Mouse (Mus musculus) limb, embryonic 12.5 days (tissue): ENCODE measurements around the gene Scgb3a1. TPM values are rescaled to one million over a fixed set of nuclear protein-coding genes. Genes with fewer than 3 reads are reported as not detected.

Source experiments
- ATAC-seq: fragments of 200-750 bp; cut with Nextera tagmentation; 2 replicates; pipeline ENCODE4 v1.8.0; 2017; ENCODE audit warnings: low read depth, moderate TSS enrichment; ENCODE audit not compliant: insufficient number of reproducible peaks, insufficient read depth, low FRiP score, low TSS enrichment
- H3K27ac ChIP-seq: fragments of 300-500 bp; sonication (generic); 2 replicates; pipeline ENCODE4 v1.5.1; 2016; ENCODE audit warnings: mild to moderate bottlenecking, moderate library complexity
- H3K27me3 ChIP-seq: fragments of 300-500 bp; sonication (generic); 2 replicates; pipeline ENCODE4 v1.6.1; 2016; ENCODE audit warnings: mild to moderate bottlenecking, moderate library complexity
- H3K36me3 ChIP-seq: fragments of 300-500 bp; sonication (generic); 2 replicates; pipeline ENCODE4 v1.6.1; 2016; ENCODE audit warnings: mild to moderate bottlenecking, moderate library complexity
- H3K4me1 ChIP-seq: fragments of 300-500 bp; sonication (generic); replicated peaks from 2 replicates; pipeline ENCODE4 v1.6.1; 2016
- H3K4me2 ChIP-seq: fragments of 300-500 bp; sonication (generic); 2 replicates; pipeline ENCODE4 v1.6.1; 2016; ENCODE audit warnings: mild to moderate bottlenecking, moderate library complexity
- H3K4me3 ChIP-seq: fragments of 300-500 bp; sonication (generic); replicated peaks from 2 replicates; pipeline ENCODE4 v1.5.1; 2016; ENCODE audit warnings: mild to moderate bottlenecking
- H3K9ac ChIP-seq: fragments of 300-500 bp; sonication (generic); replicated peaks from 2 replicates; pipeline ENCODE4 v1.6.1; 2016; ENCODE audit warnings: mild to moderate bottlenecking, moderate library complexity
- H3K9me3 ChIP-seq: fragments of 300-500 bp; sonication (generic); 2 replicates; pipeline ENCODE4 v1.6.1; 2016; ENCODE audit warnings: mild to moderate bottlenecking, moderate library complexity
- WGBS: fragments of 180-500 bp; shearing (Covaris S2); methylation state at CpG from one replicate; pipeline ENCODE4 v1.1.7; 2016; 5-methylcytosine and 5-hydroxymethylcytosine counted together
- polyA plus RNA-seq: library from polyadenylated mRNA; unstranded; fragments of >200 nt; fragmentation: Nextera tagmentation; extraction: Ambion mirVana; gene quantifications from 2 replicates; pipeline ENCODE4 v1.2.1, GENCODE M21; 2016

Scgb3a1 gene
- polyA plus RNA-seq, 1 experiment from 2014 or later = not detected

GRCm38 (mm10) chr11:49658791-49659469 is 4.5 kb upstream of the Scgb3a1 start:
- no peak for ATAC-seq
- H3K4me3 ChIP-seq = no peak overlapping the region
- H3K4me2 ChIP-seq = no peak overlapping the region
- no peak overlapping the region for H3K27ac ChIP-seq
- H3K4me1 ChIP-seq = no peaks in the 10 kb centered on the region
- 73% methylated on average over 10 of the region's 10 CpGs for WGBS
- H3K9me3 ChIP-seq = 0 out of 2 replicates have a peak, but pooled peaks cover 4% of the 10 kb centered on the region
- H3K27me3 ChIP-seq = no peaks in the 10 kb centered on the region
- H3K9ac ChIP-seq = no peak overlapping the region
- no peaks in the 10 kb centered on the region for H3K36me3 ChIP-seq

DNA sequence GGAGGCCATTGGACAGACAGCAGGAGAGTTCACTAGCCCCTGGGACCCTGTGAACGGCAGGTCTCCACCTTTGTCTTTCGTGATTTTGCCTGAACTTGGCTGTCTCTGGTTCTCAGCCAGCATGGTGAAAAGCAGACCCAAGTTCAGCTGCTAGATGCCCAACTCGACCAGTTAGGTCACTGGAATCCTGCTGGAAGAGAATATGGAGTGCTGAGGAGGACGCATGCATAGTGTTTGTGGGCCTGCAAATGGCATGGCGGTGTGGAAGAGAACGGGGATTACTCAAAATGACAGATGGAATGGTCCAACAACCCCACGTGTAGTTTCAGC is 4.0 kb upstream of the Scgb3a1 start:
- no peak overlapping the region for H3K27ac ChIP-seq
- ATAC-seq = no peak
- H3K4me1 ChIP-seq = no peaks in the 10 kb centered on the region
- 0 out of 2 replicates have a peak, but pooled peaks cover under 1% of the 10 kb centered on the region for H3K9me3 ChIP-seq
- no peaks in the 10 kb centered on the region for H3K27me3 ChIP-seq
- WGBS = 71% methylated on average over 7 of the region's 7 CpGs
- H3K4me3 ChIP-seq = no peak overlapping the region
- H3K4me2 ChIP-seq = no peak overlapping the region
- no peak overlapping the region for H3K9ac ChIP-seq
- no peaks in the 10 kb centered on the region for H3K36me3 ChIP-seq

- no peak overlapping the region for H3K9ac ChIP-seq
- H3K27ac ChIP-seq = no peak overlapping the region
- no peaks in the 10 kb centered on the region for H3K4me1 ChIP-seq
- no peak overlapping the region for H3K4me2 ChIP-seq
- no peaks in the 10 kb centered on the region for H3K36me3 ChIP-seq
- H3K27me3 ChIP-seq = no peaks in the 10 kb centered on the region
- H3K4me3 ChIP-seq = no peak overlapping the region
- no peaks in the 10 kb centered on the region for H3K9me3 ChIP-seq
- WGBS = 52% methylated on average over 15 of the region's 15 CpGs
- ATAC-seq = no peak
Measured at GRCm38 (mm10) chr11:49662292-49662780, 1.1 kb upstream of the Scgb3a1 start.

- no peak for ATAC-seq
- H3K9ac ChIP-seq = no peak overlapping the region
- WGBS = 77% methylated on average over 12 of the region's 12 CpGs
Measured at GRCm38 (mm10) chr11:49664262-49665140, 1.1 kb downstream of the Scgb3a1 start.

DNA sequence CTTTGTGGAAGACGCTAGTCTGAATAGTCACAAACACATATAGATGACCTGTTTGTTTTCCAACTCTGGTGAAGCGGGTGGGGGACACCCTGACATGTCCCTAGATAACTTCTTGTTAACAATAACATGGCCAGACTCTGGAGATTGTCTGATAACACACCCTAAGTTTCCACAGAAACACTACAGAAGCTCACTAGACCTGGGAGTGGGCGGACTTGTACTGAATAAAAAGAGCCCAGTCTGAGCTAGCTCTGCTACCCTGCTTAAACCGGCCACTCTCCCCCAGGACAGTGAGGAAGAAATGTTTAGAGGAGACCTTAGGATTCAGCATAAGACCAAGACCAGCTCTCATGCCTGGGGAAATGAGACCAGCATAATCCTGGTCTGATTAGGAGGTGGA is 2.1 kb downstream of the Scgb3a1 start:
- 0 out of 2 replicates have a peak, but pooled peaks have one; percentile 34 for ATAC-seq
- no peaks in the 10 kb centered on the region for H3K9me3 ChIP-seq
- H3K4me2 ChIP-seq = no peak overlapping the region
- no peak overlapping the region for H3K27ac ChIP-seq
- H3K4me1 ChIP-seq = no peaks in the 10 kb centered on the region
- no peaks in the 10 kb centered on the region for H3K27me3 ChIP-seq
- no peak overlapping the region for H3K4me3 ChIP-seq
- H3K9ac ChIP-seq = no peak overlapping the region
- WGBS = 81% methylated on average over 4 of the region's 4 CpGs
- H3K36me3 ChIP-seq = peaks cover 20% of the 10 kb centered on the region

More at GRCm38 (mm10) chr11:49664262-49665140, 1.1 kb downstream of the Scgb3a1 start:
- Histone ChIP-seq H3K27ac (no peak overlapping the region), H3K4me2 (no peak overlapping the region), H3K4me1 (no peaks in the 10 kb centered on the region), H3K27me3 (no peaks in the 10 kb centered on the region), H3K4me3 (no peak overlapping the region), H3K9me3 (no peaks in the 10 kb centered on the region), H3K36me3 (peaks cover 13% of the 10 kb centered on the region)

DNA sequence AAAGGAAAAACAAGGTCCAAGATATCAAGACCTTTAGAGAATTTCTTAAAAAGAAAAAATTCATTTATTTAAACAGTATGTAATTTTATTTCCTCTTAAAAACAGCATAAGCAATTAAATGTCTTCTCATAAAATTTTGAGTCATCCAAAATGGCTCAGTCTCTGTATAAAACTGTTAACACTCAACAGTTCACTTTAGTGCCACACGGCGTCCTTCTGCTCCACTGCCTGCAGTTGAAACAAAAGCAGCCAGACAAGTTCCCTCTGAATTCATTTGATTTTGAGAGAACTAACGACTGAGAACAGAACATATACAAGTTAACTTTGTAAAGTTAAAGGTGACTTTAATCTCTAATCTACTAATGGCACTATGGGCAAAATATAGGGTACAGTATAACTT is 10.0 kb downstream of the Scgb3a1 start:
- 77% methylated on average over 3 of the region's 3 CpGs for WGBS
- Histone ChIP-seq H3K9ac (no peak overlapping the region), H3K27ac (no peak overlapping the region), H3K36me3 (peaks cover 77% of the 10 kb centered on the region), H3K27me3 (no peaks in the 10 kb centered on the region), H3K9me3 (no peaks in the 10 kb centered on the region), H3K4me1 (no peaks in the 10 kb centered on the region), H3K4me3 (no peak overlapping the region), H3K4me2 (no peak overlapping the region)
- no peak for ATAC-seq

GRCm38 (mm10) chr11:49684237-49684973 is 21.0 kb downstream of the Scgb3a1 start:
- H3K4me2 ChIP-seq = no peak overlapping the region
- no peaks in the 10 kb centered on the region for H3K4me1 ChIP-seq
- no peak overlapping the region for H3K4me3 ChIP-seq
- H3K27me3 ChIP-seq = no peaks in the 10 kb centered on the region
- ATAC-seq = no peak
- WGBS = 95% methylated on average over 12 of the region's 12 CpGs
- no peak overlapping the region for H3K9ac ChIP-seq
- no peak overlapping the region for H3K27ac ChIP-seq
- H3K9me3 ChIP-seq = no peaks in the 10 kb centered on the region
- H3K36me3 ChIP-seq = peaks cover 89% of the 10 kb centered on the region

DNA sequence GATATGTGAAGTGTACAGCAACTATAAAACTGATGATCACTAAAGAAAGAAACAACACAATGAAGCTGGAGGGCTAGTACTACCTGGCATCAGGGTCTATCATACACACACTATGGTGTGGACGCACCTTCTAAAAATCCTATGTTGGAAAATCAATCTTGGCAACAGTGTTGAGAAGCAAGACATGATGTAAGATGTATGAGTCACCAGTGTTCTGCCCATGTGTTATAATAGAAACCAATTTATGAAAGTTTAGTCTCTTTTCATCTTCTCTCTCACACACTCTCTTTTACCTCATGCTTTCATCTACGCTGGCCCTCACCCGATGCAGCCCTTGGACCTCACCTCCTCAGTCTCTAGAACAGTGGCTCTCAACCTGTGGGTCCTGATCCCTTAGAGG is 31.6 kb downstream of the Scgb3a1 start:
- H3K4me3 ChIP-seq = no peak overlapping the region
- no peak for ATAC-seq
- 96% methylated on average over 3 of the region's 3 CpGs for WGBS
- H3K9ac ChIP-seq = no peak overlapping the region
- no peaks in the 10 kb centered on the region for H3K4me1 ChIP-seq
- no peak overlapping the region for H3K27ac ChIP-seq
- no peaks in the 10 kb centered on the region for H3K9me3 ChIP-seq
- no peak overlapping the region for H3K4me2 ChIP-seq
- H3K27me3 ChIP-seq = no peaks in the 10 kb centered on the region
- H3K36me3 ChIP-seq = peaks cover 75% of the 10 kb centered on the region

- no peak overlapping the region for H3K4me2 ChIP-seq
- H3K9me3 ChIP-seq = no peaks in the 10 kb centered on the region
- H3K4me1 ChIP-seq = no peaks in the 10 kb centered on the region
- no peak overlapping the region for H3K27ac ChIP-seq
- H3K27me3 ChIP-seq = no peaks in the 10 kb centered on the region
- peaks cover 72% of the 10 kb centered on the region for H3K36me3 ChIP-seq
- ATAC-seq = no peak
- 87% methylated on average over 2 of the region's 2 CpGs for WGBS
- H3K4me3 ChIP-seq = no peak overlapping the region
- no peak overlapping the region for H3K9ac ChIP-seq
Measured at GRCm38 (mm10) chr11:49695695-49696094, 32.3 kb downstream of the Scgb3a1 start.

GRCm38 (mm10) chr11:49696472-49696871 is 33.1 kb downstream of the Scgb3a1 start:
- 93% methylated on average over 2 of the region's 2 CpGs for WGBS
- H3K27me3 ChIP-seq = no peaks in the 10 kb centered on the region
- peaks cover 73% of the 10 kb centered on the region for H3K36me3 ChIP-seq
- H3K4me2 ChIP-seq = no peak overlapping the region
- H3K9ac ChIP-seq = no peak overlapping the region
- H3K4me1 ChIP-seq = no peaks in the 10 kb centered on the region
- no peaks in the 10 kb centered on the region for H3K9me3 ChIP-seq
- ATAC-seq = no peak
- no peak overlapping the region for H3K4me3 ChIP-seq
- no peak overlapping the region for H3K27ac ChIP-seq

DNA sequence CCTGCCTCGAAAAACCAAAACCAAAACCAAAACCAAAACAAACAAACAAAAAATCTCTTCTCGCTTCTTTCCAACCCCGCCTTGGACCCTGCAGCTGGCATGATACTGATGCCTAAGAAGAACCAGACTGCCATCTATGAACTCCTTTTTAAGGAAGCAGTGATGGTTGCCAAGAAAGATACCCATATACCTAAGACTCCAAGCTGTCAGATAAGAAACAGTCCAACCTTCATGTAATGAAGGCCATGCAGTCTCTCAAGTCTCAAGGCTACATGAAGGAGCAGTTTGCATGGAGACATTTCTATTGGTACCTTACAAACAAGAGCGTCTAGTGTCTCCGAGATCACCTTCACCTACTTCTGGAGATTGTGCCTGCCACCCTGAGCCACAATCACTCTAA is 34.4 kb downstream of the Scgb3a1 start:
- Histone ChIP-seq H3K27me3 (no peaks in the 10 kb centered on the region), H3K27ac (no peak overlapping the region), H3K9me3 (no peaks in the 10 kb centered on the region), H3K4me2 (no peak overlapping the region), H3K9ac (no peak overlapping the region), H3K36me3 (peaks cover 72% of the 10 kb centered on the region), H3K4me3 (no peak overlapping the region), H3K4me1 (no peaks in the 10 kb centered on the region)
- 95% methylated on average over 5 of the region's 5 CpGs for WGBS
- no peak for ATAC-seq
